Mouse (Mus musculus) forebrain, postnatal 0 days (tissue): Measurements from ENCODE around the gene Cebpz. TPM values are rescaled to one million over a fixed set of nuclear protein-coding genes. Genes with fewer than 3 reads are reported as not detected.

Source experiments
- ATAC-seq: fragments of 200-750 bp; cut with Nextera tagmentation; 2 replicates; pipeline ENCODE4 v1.8.0; 2017; ENCODE audit warnings: mild to moderate bottlenecking, moderate library complexity
- DNase-seq: peaks from one replicate; pipeline ENCODE4 v3.0.0-alpha.2; 2015
- H3K27ac ChIP-seq: fragments of 300-500 bp; sonication (generic); 2 replicates; pipeline ENCODE4 v1.5.1; 2014; ENCODE audit warnings: low read depth, mild to moderate bottlenecking, antibody characterized with exemption, low read length, moderate library complexity, mixed read lengths
- H3K27me3 ChIP-seq: fragments of 300-500 bp; sonication (generic); 2 replicates; pipeline ENCODE4 v1.6.1; 2014; ENCODE audit warnings: mild to moderate bottlenecking, low read length, mixed read lengths; ENCODE audit not compliant: insufficient read depth
- H3K36me3 ChIP-seq: fragments of 300-500 bp; sonication (generic); 2 replicates; pipeline ENCODE4 v1.6.1; 2014; ENCODE audit warnings: mild to moderate bottlenecking, moderate library complexity; ENCODE audit not compliant: insufficient read depth
- H3K4me1 ChIP-seq: fragments of 300-500 bp; sonication (generic); 2 replicates; pipeline ENCODE4 v1.6.1; 2014; ENCODE audit warnings: antibody characterized with exemption; ENCODE audit not compliant: insufficient read depth
- H3K4me2 ChIP-seq: fragments of 300-500 bp; sonication (generic); 2 replicates; pipeline ENCODE4 v1.6.1; 2014; ENCODE audit warnings: low read depth, mild to moderate bottlenecking, moderate library complexity
- H3K4me3 ChIP-seq: fragments of 300-500 bp; sonication (generic); 2 replicates; pipeline ENCODE4 v1.5.1; 2014; ENCODE audit warnings: low read depth, low read length, mixed read lengths
- H3K9ac ChIP-seq: fragments of 300-500 bp; sonication (generic); 2 replicates; pipeline ENCODE4 v1.6.1; 2014; ENCODE audit warnings: mild to moderate bottlenecking
- H3K9me3 ChIP-seq: fragments of 300-500 bp; sonication (generic); 2 replicates; pipeline ENCODE4 v1.6.1; 2016; ENCODE audit warnings: low read length
- CTCF ChIP-seq: sonication (generic); IDR thresholded peaks from 2 replicates; pipeline ENCODE4 v1.5.1; 2016; ENCODE audit warnings: antibody characterized with exemption, control low read depth, low read depth
- WGBS: fragments of 180-500 bp; shearing (Covaris S2); extraction: QIAGEN DNeasy Blood & Tissue Kit; methylation state at CpG from one replicate; pipeline ENCODE4 v1.1.7; 2014; 5-methylcytosine and 5-hydroxymethylcytosine counted together
- polyA plus RNA-seq: library from polyadenylated mRNA; unstranded; fragments of >200 nt; fragmentation: Nextera tagmentation; extraction: Ambion mirVana; gene quantifications from 2 replicates; pipeline ENCODE4 v1.2.1, GENCODE M21; 2015
- total RNA-seq: library from RNA; depleted of rRNA; stranded (reverse); fragments of >200 nt; gene quantifications from 2 replicates; pipeline ENCODE4 v1.2.3, GENCODE M21; 2014

Cebpz gene
- total and polyA plus RNA-seq, 2 experiments from 2014 or later: 31.9 to 49.8 TPM

GRCm38 (mm10) chr17:78953240-78953639 is 16.4 kb upstream of the Cebpz start:
- H3K27me3 ChIP-seq: no peaks in the 10 kb centered on the region
- H3K4me1 ChIP-seq: no peaks in the 10 kb centered on the region
- ATAC-seq (no peak), DNase-seq (no peak)
- no peak overlapping the region for H3K4me3 ChIP-seq
- H3K4me2 ChIP-seq: no peak overlapping the region
- peaks cover 46% of the 10 kb centered on the region for H3K36me3 ChIP-seq
- WGBS: 92% methylated on average over 8 of the region's 8 CpGs
- no peak overlapping the region for H3K27ac ChIP-seq
- no peaks in the 10 kb centered on the region for H3K9me3 ChIP-seq
- TF ChIP-seq CTCF: no peak
- H3K9ac ChIP-seq: no peak overlapping the region

GRCm38 (mm10) chr17:78952070-78952469 is 15.2 kb upstream of the Cebpz start:
- Histone ChIP-seq H3K9ac (no peak overlapping the region), H3K4me3 (no peak overlapping the region), H3K27me3 (no peaks in the 10 kb centered on the region), H3K4me2 (no peak overlapping the region), H3K9me3 (no peaks in the 10 kb centered on the region), H3K27ac (no peak overlapping the region), H3K36me3 (peaks cover 54% of the 10 kb centered on the region), H3K4me1 (no peaks in the 10 kb centered on the region)
- no peak for ATAC-seq
- TF ChIP-seq CTCF: no peak
- DNase-seq: no peak
- 90% methylated on average over 5 of the region's 5 CpGs for WGBS

- H3K9me3 ChIP-seq: no peaks in the 10 kb centered on the region
- 97% methylated on average over 5 of the region's 5 CpGs for WGBS
- H3K4me1 ChIP-seq: no peaks in the 10 kb centered on the region
- H3K4me2 ChIP-seq: no peak overlapping the region
- no peaks in the 10 kb centered on the region for H3K27me3 ChIP-seq
- DNase-seq (no peak), ATAC-seq (no peak)
- H3K27ac ChIP-seq: no peak overlapping the region
- no peak overlapping the region for H3K9ac ChIP-seq
- H3K36me3 ChIP-seq: peaks cover 53% of the 10 kb centered on the region
- H3K4me3 ChIP-seq: no peak overlapping the region
- TF ChIP-seq CTCF: no peak
Measured at GRCm38 (mm10) chr17:78951225-78951624, 14.4 kb upstream of the Cebpz start.

- Histone ChIP-seq H3K4me3 (no peak overlapping the region), H3K9ac (no peak overlapping the region), H3K4me1 (no peaks in the 10 kb centered on the region), H3K4me2 (no peak overlapping the region), H3K9me3 (no peaks in the 10 kb centered on the region), H3K27ac (no peak overlapping the region), H3K27me3 (no peaks in the 10 kb centered on the region), H3K36me3 (peaks cover 43% of the 10 kb centered on the region)
- no peak for DNase-seq
- no peak for ATAC-seq
- 69% methylated on average over 11 of the region's 11 CpGs for WGBS
- TF ChIP-seq CTCF: no peak
Measured at GRCm38 (mm10) chr17:78942579-78942978, 5.7 kb upstream of the Cebpz start.

- H3K9me3 ChIP-seq: no peaks in the 10 kb centered on the region
- no peak overlapping the region for H3K9ac ChIP-seq
- no peaks in the 10 kb centered on the region for H3K4me1 ChIP-seq
- peaks cover 35% of the 10 kb centered on the region for H3K36me3 ChIP-seq
- DNase-seq (no peak), ATAC-seq (no peak)
- WGBS: 90% methylated on average over 4 of the region's 4 CpGs
- H3K4me2 ChIP-seq: no peak overlapping the region
- no peak for TF ChIP-seq CTCF
- H3K27ac ChIP-seq: no peak overlapping the region
- H3K4me3 ChIP-seq: no peak overlapping the region
- H3K27me3 ChIP-seq: no peaks in the 10 kb centered on the region
Measured at GRCm38 (mm10) chr17:78938927-78939326, 2.1 kb upstream of the Cebpz start.

- no peaks in the 10 kb centered on the region for H3K27me3 ChIP-seq
- 6% methylated on average over 26 of the region's 26 CpGs for WGBS
- H3K4me1 ChIP-seq: no peaks in the 10 kb centered on the region
- ATAC-seq: peak; percentile 8; the same call in 1 of the 2 replicates
- DNase-seq: no peak
- H3K4me3 ChIP-seq: peak overlapping the region; percentile 89
- peak overlapping the region; percentile 66 for H3K4me2 ChIP-seq
- peak overlapping the region; percentile 73 for H3K27ac ChIP-seq
- peaks cover 34% of the 10 kb centered on the region for H3K36me3 ChIP-seq
- no peak for TF ChIP-seq CTCF
- peak overlapping the region; percentile 76 for H3K9ac ChIP-seq
- no peaks in the 10 kb centered on the region for H3K9me3 ChIP-seq
Measured at GRCm38 (mm10) chr17:78937229-78937853, 475 bp upstream of the Cebpz start.

- Histone ChIP-seq H3K36me3 (peaks cover 38% of the 10 kb centered on the region), H3K4me3 (peak overlapping the region; percentile 89), H3K27ac (no peak overlapping the region), H3K9me3 (no peaks in the 10 kb centered on the region), H3K4me2 (peak overlapping the region; percentile 66), H3K9ac (peak overlapping the region; percentile 76), H3K27me3 (no peaks in the 10 kb centered on the region), H3K4me1 (no peaks in the 10 kb centered on the region)
- no peak for TF ChIP-seq CTCF
- WGBS: 85% methylated on average over 2 of the region's 2 CpGs
- DNase-seq (no peak), ATAC-seq (no peak)
Measured at GRCm38 (mm10) chr17:78935857-78936256, 1.0 kb downstream of the Cebpz start.
